Mouse (Mus musculus): Measurements from ENCODE around the gene Slc24a4.

Slc24a4 gene

DNA sequence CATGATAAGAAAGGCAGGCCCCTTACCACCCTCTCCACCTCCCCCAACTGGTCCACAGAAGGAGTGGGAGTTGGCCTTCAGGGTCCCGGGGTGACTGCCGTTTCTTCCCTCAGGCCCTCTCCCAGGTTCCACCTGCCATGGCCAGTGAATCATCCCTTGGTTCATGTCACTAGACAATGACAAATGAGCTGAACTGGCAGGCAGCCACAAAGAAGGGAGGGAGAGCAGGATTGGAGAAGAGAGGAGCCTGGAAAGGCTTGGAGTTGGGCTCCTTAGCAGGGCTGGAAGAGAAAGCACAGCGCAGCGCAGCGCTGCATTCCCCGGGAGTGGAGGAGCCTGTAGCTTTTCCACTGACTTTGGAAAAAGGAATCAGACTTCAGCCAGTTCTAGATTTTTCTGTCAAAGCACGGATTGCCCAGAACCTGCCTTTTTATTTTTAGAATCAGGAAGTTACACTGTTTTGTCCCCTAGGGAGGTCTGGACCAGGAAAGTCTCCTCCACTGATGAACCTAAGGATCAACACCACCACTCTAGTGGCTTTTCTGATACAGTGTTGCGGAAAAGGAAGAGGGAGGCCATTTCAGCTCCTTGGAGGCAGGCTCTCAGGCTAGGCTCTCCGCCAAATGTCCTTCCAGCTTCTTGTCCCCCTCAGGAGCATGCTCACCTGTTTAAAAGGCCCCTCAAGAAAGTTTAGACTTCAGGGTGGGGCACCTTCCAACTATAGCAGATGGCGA, 158.3 kb downstream of the Slc24a4 start:
- peak; percentile 83 for DNase-seq

DNA sequence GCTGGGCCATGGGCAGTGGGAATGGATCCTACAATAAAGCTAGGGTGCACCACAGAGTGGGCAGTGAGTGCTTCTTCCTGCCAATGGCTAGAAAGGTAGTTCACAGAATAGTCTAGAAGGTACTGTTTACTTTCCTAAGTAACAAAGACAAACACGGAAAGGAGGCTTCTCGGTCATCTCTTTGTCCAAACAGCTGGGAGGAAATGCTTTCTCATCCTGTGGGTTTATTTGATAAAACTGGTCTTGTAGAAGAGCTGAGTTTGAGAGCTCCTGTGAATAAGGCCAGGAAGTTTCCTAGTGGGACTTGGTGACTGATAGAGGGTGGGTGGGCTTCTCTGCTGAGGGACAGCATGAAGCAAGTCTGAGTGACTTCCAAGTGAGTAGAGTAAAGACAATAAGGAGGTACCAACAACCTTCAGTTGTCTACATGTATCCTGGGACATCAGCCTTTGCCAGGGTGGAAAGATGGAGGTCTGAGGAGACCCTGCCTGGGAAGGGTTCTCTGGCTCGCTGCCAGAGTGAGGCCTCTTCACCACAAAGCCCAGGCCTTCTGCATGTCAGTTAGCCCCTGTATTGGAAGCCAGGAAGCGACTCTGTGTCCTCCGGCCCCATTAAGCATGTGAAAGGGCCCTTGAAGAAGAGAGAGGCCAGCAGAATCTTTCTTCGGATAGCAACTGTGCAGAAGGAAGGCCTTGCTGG, 159.5 kb downstream of the Slc24a4 start:
- DNase-seq = no peak

DNA sequence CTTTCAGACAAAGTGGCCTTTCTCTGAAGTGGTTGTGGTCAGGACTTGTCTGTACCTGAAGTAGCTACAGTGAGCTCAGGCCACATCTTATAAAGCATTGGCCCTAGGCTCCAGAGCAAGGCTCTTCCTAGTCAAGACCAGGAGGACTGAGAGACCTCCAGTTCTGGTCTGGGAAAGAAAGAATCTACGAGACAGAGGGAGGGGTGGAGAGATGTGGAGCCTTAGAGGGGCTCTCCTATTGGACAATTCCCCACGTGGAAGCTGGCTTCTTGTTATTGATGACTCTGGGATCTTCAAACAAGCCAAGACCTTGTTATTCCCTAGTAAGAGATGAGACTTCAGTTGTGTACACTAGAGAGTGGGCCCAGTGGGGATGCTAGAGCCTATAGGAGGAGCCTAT, 160.3 kb downstream of the Slc24a4 start:
- no peak for DNase-seq

DNA sequence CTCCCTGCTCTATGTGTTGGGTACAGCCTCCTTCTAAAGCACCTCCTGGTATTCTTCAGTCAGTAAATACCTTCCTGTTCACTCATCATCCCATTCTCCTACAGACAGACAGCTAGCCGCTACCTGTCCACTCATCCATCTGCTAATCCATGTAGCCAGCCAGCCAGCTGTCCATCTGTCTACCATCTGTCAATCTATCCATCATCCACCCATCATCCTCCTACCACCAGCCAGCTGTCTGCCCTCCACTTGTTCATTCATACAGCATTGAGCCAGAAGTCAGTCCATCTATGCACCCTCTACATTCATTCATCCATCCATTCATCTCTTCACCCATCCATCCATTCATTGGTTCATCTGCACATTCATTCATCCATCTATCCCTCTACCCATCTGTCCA, 161.0 kb downstream of the Slc24a4 start:
- no peak for DNase-seq

DNA sequence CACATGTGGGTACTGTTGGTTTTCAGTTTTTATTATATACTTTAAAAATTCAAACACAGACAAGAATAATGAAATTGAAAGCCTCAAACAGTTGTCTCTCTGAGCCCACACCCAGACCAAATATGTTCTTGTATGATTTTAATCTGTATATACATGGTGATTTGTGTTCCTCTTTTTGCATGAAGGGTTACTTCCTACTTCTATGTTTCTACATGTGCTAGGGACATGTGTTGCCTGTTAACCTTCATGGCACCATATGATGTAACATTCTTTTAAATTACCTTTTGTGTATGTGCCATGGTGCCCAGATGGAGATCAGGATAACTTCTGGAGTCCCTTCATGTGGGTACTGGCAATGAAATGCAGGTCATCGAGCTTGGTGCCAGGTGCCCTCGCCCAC, 162.1 kb downstream of the Slc24a4 start:
- DNase-seq = no peak

DNA sequence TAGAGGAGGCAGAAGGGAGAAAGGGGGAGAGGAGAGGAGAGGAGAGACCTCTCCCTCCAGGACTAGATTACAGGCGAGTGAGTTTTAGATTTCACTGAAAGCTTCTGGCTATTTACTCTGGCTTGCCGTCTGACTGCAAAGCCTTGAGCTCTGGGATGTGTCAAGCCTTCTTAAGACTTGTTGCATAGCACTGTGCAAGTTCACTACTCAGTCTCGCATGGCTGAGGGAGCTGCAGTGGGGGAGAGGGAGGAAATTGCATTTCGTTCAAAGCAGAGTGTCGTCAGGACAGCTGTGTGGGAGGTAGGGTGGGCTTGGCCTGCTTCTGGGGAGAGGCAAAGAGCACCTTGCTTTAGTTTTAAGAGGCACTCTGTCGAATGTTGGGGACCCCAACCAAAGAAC, 163.2 kb downstream of the Slc24a4 start:
- peak; percentile 41 for DNase-seq

DNA sequence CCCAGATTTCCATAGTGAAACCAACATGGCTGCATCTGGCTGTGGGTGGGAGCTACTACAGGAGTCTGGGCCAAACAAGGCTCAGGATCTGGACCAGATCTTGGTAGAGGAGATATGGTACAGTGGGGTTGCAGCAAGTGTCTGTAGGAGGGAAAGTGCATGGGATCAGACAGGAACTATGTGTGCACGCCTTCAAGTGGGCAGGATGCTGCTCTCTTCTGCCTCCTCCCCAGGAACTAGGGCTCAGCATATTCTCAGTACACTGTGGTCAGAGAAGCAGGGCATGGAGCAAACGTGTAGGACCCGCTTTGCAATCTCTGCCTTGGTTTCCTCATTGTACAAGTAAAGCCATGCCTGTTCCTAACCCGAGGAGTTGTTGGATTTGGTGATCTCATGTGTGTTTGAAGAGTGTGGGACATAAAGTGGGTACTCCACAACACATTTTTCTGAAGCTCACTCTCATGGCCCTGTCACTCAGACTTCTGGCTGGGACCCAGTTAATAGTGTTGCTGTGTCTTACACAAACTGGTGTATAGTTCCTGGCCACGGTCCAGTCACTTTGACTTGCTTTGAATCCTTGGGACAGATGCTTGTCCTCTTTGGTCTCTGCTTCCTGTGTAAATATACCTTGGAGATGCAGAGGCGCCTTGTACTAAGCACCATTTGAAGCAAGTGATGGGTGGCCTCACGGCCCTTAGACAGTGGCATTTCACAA, 164.1 kb downstream of the Slc24a4 start:
- no peak for DNase-seq

DNA sequence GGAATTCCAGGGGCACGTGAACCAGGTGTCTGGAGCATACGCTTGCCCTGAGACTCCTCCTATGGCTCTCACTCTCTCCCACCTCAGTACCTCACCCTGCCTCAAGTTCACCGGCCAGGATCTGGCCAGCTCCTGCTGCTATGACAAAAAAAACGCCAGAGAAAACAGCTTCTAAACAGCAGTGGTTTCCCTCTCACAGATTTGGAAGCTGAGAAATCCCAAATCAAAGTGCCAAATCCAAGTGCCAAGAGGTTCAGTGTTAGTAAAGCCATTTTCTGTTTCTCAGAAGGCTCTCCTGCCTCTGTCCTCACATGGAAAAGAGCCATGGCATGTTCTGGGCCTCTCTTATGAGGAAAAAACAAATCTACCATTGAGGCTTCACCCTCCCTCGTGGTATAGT, 166.1 kb downstream of the Slc24a4 start:
- DNase-seq = no peak

DNA sequence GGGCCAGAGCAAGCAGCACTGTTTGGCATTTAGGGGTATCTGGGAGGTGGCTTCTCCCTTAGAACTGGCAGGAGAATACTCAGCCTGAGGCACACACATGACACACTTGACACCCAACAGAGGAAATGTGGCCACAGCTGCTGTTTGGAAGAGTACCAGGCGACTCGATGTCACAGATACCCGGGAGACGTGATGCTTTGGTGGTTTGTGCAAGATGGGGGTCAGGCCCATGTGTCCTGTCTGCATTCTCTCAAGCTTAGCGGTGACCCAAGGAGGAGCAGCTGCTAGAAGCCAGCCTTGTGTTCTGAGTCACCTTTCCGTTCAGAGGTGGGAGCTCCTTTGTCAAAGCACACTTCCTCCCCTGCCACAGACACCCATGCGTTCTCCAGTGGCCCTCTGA, 166.7 kb downstream of the Slc24a4 start:
- DNase-seq = peak; percentile 51

DNA sequence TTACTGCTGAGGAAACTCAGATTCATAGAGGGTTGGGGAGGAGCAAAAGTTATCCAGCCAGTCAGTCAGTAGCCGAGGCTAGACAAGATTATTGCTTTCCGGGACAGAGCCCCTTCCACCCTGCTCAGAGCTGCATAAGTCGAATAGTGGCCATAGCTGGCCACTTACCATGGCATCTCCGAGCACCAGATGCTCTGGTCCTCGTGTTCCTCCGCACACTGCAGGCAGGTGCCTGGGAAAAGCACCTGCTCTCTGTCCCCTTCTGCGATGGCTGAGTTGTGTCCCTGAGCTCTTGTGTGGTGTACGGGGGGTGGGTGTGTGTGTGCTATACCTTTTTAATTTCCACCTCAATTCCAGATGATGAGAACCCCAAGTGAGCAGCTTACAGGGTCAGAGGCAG, 167.1 kb downstream of the Slc24a4 start:
- no peak for DNase-seq

DNA sequence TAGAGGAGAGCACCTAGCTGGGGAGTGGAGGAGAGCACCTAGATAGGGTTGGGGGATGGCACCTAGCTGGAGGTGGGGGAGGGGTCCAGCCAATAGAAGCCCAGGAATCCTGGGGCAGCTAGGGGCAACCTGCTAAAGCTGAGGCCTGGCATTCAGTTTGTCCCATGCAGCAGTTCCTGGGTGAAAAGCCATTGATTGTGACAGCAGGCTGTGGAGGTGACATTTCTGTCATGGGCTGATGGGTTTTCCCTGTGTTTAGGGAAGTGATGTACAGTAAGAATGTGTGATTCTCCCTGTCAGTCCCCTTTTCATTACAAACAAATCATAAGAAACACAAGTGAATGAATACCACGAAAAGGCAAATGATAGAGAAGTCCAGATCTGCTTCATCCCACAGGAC, 167.8 kb downstream of the Slc24a4 start:
- no peak for DNase-seq

DNA sequence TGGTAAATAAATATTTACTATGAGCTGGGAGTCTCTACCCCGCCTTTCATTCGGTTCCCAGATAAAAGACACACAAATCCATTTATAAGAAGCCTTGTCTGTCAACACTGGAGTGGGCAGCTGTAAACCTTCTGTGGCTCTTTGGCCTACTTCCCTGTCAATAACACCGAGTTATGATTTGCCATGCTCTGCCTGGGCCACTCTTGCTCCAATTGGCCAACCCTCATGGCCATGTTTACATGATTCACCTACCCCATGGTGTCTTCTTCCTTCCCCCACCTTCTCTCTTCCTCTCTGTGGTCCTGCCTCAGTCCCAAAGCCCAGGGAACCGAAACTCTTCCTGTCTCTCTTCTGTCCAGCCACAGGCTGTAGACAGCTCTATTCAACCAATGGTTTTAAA, 168.4 kb downstream of the Slc24a4 start:
- DNase-seq = no peak

DNA sequence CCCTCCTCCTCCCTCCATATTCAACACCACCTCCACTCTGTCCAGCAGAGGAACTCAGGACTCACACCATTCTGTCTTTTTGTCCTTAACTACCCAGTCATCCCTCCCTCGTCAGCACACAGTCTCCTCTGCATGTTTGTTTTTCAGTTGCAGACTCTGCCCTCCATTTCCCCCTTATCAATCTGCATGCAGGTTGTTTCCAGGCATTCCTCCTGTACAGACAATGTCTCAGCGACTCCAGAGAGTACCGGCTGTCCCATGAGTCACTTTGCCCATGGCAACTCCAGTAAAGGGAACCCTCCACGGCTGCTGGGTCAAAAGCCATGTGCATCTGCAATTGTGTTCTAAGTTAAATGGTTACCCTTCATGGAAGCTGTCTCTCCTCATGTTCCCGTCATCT, 170.7 kb downstream of the Slc24a4 start:
- DNase-seq = no peak

DNA sequence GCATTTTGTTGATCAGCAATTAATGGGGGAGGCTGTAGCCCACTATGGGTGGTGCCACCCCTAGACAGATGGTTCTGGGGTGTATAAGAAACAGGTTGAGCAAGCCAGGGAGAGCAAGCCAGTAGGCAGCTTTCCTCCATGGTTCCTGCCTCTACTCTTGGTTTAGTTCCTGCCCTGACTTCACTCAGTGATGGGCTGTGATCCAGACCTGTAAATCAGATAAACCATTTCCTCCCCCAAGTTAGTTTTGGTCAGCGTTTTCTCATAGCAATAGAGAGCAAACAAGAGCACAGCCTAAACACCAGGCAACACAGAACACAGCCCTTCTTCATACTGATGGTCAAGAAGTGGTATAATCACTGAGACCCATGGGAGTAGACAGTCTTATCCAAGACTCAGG, 173.1 kb downstream of the Slc24a4 start:
- DNase-seq = no peak

DNA sequence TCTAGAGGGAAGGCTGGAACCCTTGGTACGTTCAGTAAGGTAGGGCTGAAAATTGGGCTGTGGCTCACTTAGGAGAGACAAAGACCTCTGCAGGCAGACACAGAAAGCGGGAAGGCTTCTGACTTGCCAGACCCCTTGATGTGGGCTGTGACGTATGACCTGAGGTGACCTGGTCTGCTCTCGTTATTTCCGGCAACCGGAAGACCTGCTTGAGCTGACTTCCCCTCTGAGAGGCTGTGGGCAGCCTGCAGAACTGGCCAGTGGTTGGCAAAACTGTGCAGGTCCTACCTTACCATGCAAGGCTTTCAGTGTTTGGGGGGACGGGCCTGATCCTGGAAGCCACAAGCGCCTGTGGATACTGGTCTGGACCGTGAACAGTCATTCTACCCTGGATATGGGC, 173.8 kb downstream of the Slc24a4 start:
- peak; percentile 62 for DNase-seq

DNA sequence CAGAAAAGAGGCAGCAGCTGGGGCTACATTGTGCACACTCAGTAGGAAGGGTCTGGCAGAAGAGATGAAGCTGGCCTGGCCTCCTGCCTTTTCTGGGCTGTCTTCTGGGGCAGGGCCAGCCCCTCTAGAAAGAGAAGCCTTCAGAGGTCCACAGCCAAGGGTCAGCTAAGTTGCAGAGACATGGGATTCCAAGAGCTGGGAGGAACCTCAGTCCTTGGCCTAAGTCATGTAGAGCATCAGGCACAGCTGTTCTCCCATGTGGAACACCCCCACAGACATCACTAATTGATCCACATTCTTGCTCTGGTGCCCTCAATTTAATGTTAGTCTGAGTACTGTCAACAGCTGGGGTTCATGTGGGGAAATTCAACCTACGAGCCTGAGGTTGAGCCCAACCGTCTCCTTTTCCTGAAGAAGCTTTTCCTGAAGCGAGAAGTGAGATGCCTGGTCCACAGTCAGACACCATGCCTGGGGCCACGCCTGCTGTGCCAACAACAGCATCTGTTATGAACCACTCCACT, 174.4 kb downstream of the Slc24a4 start:
- peak; percentile 85 for DNase-seq

DNA sequence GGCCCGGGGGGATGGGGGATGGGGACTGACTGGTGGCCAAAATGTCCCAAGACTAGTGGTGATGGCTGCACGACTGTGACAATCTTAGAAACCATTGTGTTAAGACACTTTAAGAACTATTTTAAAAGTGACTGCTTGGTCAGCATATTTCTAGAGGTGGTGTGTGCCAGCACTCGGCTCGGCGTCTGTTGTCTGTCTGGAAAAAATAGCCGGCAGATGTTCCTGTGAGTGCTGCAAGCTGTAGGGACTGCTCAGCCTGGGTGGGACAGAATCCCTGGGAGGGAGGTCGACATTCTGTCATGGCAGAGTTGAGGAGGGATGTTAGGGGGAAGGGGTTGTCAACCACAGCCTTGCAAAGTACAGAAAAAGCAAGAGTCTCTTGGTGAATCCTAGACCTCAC, 175.3 kb downstream of the Slc24a4 start:
- no peak for DNase-seq

DNA sequence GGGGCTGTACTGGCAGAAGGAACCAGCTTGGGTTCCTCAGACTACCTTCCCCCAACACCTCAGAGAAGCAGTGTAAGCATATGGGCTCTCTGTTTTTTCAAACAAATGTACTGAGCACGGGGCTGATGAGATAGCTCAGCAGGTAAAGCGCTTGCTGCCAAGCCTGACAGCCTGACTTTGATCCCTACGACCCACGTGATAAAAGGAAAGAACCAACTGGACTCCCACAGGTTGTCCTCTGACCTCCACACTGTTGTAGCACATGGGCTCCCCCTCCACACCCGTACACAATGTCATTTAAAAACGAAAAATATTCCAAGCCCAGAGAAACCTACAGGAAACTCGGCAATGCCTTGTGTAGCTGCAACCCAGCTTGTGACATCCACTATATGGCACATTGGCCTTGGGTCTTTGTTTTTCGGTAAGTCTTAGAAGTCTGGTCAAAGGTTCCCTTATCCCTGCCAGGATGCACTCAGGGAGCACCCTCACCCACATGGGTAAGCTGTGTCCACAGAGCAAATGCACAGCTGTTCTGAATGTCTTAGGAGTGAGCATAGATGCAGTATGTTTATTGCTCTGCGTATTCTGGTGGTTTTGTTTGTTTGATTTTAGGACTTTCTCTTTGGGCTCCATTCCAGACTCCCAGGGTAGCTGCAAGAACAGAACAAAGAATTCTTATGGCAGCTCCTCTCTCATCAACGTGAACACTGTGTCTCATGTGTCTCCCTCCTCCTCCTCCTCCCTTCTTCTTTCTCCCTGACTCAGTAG, 176.7 kb downstream of the Slc24a4 start:
- DNase-seq = peak; percentile 49

DNA sequence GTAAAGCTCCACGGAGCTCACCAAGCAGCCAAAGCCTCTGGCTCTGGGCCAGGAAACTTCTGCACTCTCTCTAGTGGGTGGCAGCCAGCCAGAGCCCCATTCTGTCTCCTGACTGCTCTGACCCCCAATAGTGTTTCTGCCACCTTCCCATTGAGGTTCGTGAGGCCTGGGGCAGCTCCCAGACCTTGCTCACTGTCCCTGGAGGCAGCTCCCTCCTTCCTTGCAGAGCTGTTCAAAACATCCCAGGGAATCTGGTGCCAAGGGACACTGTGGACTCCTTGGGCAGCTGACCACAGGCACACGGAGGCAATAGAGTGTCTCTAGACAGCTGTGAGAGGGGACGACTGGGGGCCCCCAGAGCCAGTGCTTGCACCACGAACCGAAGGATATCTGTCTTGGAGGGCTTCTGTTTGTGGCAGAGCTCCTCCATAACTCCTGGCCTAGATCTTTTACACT, 179.5 kb downstream of the Slc24a4 start:
- peak; percentile 89 for DNase-seq

DNA sequence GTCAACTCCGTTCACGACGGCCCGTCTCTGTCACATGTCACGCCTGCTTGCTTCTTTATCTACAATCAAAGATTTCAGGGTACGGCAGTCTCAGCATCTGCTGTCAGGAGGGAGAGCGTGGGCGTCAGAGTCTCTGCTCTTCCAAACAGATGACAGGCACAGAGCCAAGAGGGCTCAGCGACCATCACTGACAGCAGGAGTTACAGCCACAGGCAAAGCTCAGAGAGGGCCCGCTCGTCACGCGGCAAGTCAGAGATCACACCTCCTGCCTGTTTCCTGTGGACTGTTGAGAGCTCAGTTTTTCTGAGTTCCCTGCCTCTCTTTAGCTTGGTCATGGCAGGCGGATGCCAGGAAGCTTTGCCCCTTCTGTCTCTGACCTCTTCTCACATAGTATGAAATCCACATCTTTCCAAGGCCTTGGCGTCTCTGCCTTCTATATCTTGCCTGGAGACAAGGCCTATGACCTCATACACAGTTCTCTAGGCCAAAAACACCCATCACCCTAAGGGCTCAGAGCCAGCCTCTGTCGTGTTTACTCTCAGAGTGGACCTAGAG, 180.0 kb downstream of the Slc24a4 start:
- DNase-seq = peak; percentile 81

DNA sequence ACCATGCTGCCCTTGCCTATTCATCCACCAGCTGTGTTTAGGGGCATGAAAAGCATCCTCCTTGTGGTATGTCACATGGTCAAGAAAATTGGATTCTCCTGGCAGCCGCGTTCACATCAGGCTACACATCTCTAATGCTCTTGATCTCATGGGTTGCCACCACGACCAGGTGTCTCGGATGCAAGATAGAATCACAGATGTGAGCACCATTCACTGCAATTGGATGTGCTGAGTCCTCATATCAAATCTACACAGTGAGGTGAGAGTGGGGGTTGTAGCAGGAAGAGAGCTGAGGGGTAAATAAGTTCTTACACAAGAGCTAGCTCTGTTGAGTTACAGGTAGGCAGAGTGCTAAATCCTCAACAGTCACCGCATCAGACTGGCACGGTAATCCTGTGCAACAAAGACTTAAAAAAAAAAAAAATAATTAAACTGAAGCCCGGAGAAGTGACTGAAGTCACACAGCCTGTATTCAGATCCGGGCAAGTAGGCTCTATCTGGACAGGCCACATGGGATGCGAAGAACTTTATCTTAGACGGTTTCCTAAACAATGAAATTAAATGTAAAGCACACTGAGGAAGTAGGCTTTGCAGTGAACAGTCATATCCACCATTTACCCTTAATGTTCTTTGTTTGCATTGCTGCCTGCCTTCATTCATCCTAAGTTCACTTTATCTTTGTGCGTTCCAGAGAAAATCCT, 180.7 kb downstream of the Slc24a4 start:
- DNase-seq = no peak

DNA sequence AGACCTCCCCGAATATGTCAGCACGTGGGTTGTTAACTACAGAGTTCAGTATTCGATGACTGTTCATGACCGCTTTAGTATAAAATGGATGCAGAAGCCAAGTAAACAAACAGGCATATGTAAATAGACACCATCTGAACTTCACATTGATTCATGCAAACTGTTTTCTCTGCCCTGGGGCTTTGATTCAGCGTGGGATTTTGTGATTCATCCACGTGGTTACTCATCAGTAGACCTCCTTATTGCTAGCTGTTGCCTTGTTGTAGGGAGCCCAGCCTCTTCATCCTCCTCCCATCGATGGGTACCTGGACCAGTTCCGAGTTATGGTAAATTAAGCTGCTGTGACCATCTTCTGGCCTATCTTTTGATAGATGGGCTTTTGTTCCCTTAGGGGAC, 181.3 kb downstream of the Slc24a4 start:
- no peak for DNase-seq

Data from kidney, postnatal 10 days (tissue).